In genomic region chr5:118172078-118172723, GRCm38 (mm10) we compare ENCODE assay signal across 8 mouse cellular contexts. TPM values are rescaled to one million over a fixed set of nuclear protein-coding genes. Genes with fewer than 3 reads are reported as not detected.
DNase-seq lines count a peak whose midpoint lies in the region; ATAC-seq lines count a peak whose summit lies in the region.

No protein-coding gene starts in this region.

- peak overlapping the region; percentile 46 for H3K4me3 ChIP-seq in lung, embryonic 16.5 days (ENCODE audit: low read length)
- peak overlapping the region; percentile 40 for H3K4me3 ChIP-seq in embryonic facial prominence, embryonic 13.5 days
- peak overlapping the region; percentile 49 for H3K4me3 ChIP-seq in intestine, embryonic 16.5 days (ENCODE audit: low read length)
- H3K4me3 ChIP-seq in neural tube, embryonic 11.5 days (ENCODE audit: low read depth, low read length), result peak overlapping the region; percentile 25

- H3K27me3 ChIP-seq in lung, embryonic 16.5 days (ENCODE audit: control insufficient read depth, insufficient read depth, low read depth, low read length), result peaks cover 74% of the 10 kb centered on the region
- H3K27me3 ChIP-seq in embryonic facial prominence, embryonic 13.5 days, result peaks cover 85% of the 10 kb centered on the region
- peaks cover 63% of the 10 kb centered on the region for H3K27me3 ChIP-seq in intestine, embryonic 16.5 days (replicated peaks; ENCODE audit: control insufficient read depth, insufficient read depth, low read length)
- peaks cover 75% of the 10 kb centered on the region for H3K27me3 ChIP-seq in neural tube, embryonic 11.5 days (ENCODE audit: control insufficient read depth, insufficient read depth, low read length)

- WGBS in lung, embryonic 16.5 days, result under 1% methylated on average over 27 of the region's 27 CpGs
- 1% methylated on average over 27 of the region's 27 CpGs for WGBS in embryonic facial prominence, embryonic 13.5 days
- WGBS in intestine, embryonic 16.5 days, result under 1% methylated on average over 27 of the region's 27 CpGs
- WGBS in neural tube, embryonic 11.5 days, result under 1% methylated on average over 27 of the region's 27 CpGs

- no peaks in the 10 kb centered on the region for H3K36me3 ChIP-seq in lung, embryonic 16.5 days (ENCODE audit: control insufficient read depth, insufficient read depth, low read length)
- H3K36me3 ChIP-seq in embryonic facial prominence, embryonic 13.5 days, result no peaks in the 10 kb centered on the region
- no peaks in the 10 kb centered on the region for H3K36me3 ChIP-seq in intestine, embryonic 16.5 days (ENCODE audit: control insufficient read depth, insufficient read depth, low read length)
- no peaks in the 10 kb centered on the region for H3K36me3 ChIP-seq in neural tube, embryonic 11.5 days (ENCODE audit: control insufficient read depth, insufficient read depth, low read length)

- peaks cover 3% of the 10 kb centered on the region for H3K9me3 ChIP-seq in lung, embryonic 16.5 days (ENCODE audit: control insufficient read depth, low read length)
- H3K9me3 ChIP-seq in embryonic facial prominence, embryonic 13.5 days, result peaks cover 6% of the 10 kb centered on the region
- peaks cover 7% of the 10 kb centered on the region for H3K9me3 ChIP-seq in intestine, embryonic 16.5 days (ENCODE audit: control insufficient read depth, low read length)
- H3K9me3 ChIP-seq in neural tube, embryonic 11.5 days (ENCODE audit: control insufficient read depth, low read length), result peaks cover 3% of the 10 kb centered on the region; the same call in 1 of the 2 replicates

- no peak for ATAC-seq in lung, embryonic 16.5 days (ENCODE audit: low read depth)
- ATAC-seq in embryonic facial prominence, embryonic 13.5 days (ENCODE audit: insufficient number of reproducible peaks, insufficient read depth, low FRiP score, low TSS enrichment, low read depth), result no peak
- ATAC-seq in intestine, embryonic 16.5 days, result no peak
- no peak for ATAC-seq in neural tube, embryonic 11.5 days (ENCODE audit: insufficient read depth, low FRiP score, low TSS enrichment)

- H3K4me1 ChIP-seq in lung, embryonic 16.5 days (replicated peaks; ENCODE audit: control insufficient read depth, insufficient read depth, low read length), result peaks cover 20% of the 10 kb centered on the region
- peaks cover 35% of the 10 kb centered on the region for H3K4me1 ChIP-seq in embryonic facial prominence, embryonic 13.5 days
- peaks cover 25% of the 10 kb centered on the region for H3K4me1 ChIP-seq in intestine, embryonic 16.5 days (ENCODE audit: control insufficient read depth, insufficient read depth, low read length)
- peaks cover 14% of the 10 kb centered on the region; the same call in 1 of the 2 replicates for H3K4me1 ChIP-seq in neural tube, embryonic 11.5 days (ENCODE audit: control insufficient read depth, insufficient read depth, low read length)

- H3K27ac ChIP-seq in lung, embryonic 16.5 days (ENCODE audit: low read length), result no peak overlapping the region
- H3K27ac ChIP-seq in embryonic facial prominence, embryonic 13.5 days, result no peak overlapping the region
- no peak overlapping the region for H3K27ac ChIP-seq in intestine, embryonic 16.5 days (ENCODE audit: low read length)
- no peak overlapping the region for H3K27ac ChIP-seq in neural tube, embryonic 11.5 days (ENCODE audit: low read depth, low read length)

- peak overlapping the region; percentile 63 for H3K4me2 ChIP-seq in lung, embryonic 16.5 days (ENCODE audit: low read depth, low read length)
- H3K4me2 ChIP-seq in embryonic facial prominence, embryonic 13.5 days, result peak overlapping the region; percentile 61
- peak overlapping the region; percentile 67 for H3K4me2 ChIP-seq in intestine, embryonic 16.5 days (ENCODE audit: low read depth, low read length)
- peak overlapping the region; percentile 35 for H3K4me2 ChIP-seq in neural tube, embryonic 11.5 days (ENCODE audit: low read depth)

- H3K9ac ChIP-seq in lung, embryonic 16.5 days (ENCODE audit: low read length), result peak overlapping the region; percentile 13; the same call in 1 of the 2 replicates
- H3K9ac ChIP-seq in embryonic facial prominence, embryonic 13.5 days, result 0 out of 2 replicates have a peak overlapping the region, but pooled peaks have one; percentile 49
- H3K9ac ChIP-seq in intestine, embryonic 16.5 days (ENCODE audit: low read depth, low read length), result peak overlapping the region; percentile 37; the same call in 1 of the 2 replicates
- no peak overlapping the region for H3K9ac ChIP-seq in neural tube, embryonic 11.5 days (ENCODE audit: low read length)

- DNase-seq in lung, postnatal 4 days, result no peak
- DNase-seq in neural tube, embryonic 11.5 days (ENCODE audit: low spot score), result peak; percentile 29
- DNase-seq in right cerebral cortex, postnatal 10 days (ENCODE audit: low spot score in 2 of 2), result no peak
- DNase-seq in layer of hippocampus, postnatal 36 days, result no peak
- DNase-seq in lung, postnatal 10 days, result no peak

RNA-seq across cellular contexts. Expression of gene Hrk, which starts 7.8 kb away (rescaled TPM):
- 0.08 and 0.10 TPM in 2 replicates for polyA plus RNA-seq in lung, embryonic 16.5 days (2015; fragmentation: Nextera tagmentation; extraction: Ambion mirVana)
- polyA plus RNA-seq in embryonic facial prominence, embryonic 13.5 days (2015; fragmentation: Nextera tagmentation; extraction: Ambion mirVana), result 0.17 and 0.21 TPM in 2 replicates
- 0.12 and 0.21 TPM in 2 replicates for polyA plus RNA-seq in intestine, embryonic 16.5 days (2015; fragmentation: Nextera tagmentation; extraction: Ambion mirVana)
- polyA plus RNA-seq in neural tube, embryonic 11.5 days (2014; fragmentation: Nextera tagmentation; extraction: Ambion mirVana), result 1.0 and 1.1 TPM in 2 replicates
- total RNA-seq in layer of hippocampus, postnatal 36 days (2021), result 10 to 100 TPM; 38.0 to 40.2 TPM

RNA-seq across cellular contexts. Expression of gene Fbxw8, which starts 16.9 kb away (rescaled TPM):
- 26.0 and 26.7 TPM in 2 replicates for polyA plus RNA-seq in lung, embryonic 16.5 days (2015; fragmentation: Nextera tagmentation; extraction: Ambion mirVana)
- 27.9 and 28.9 TPM in 2 replicates for polyA plus RNA-seq in embryonic facial prominence, embryonic 13.5 days (2015; fragmentation: Nextera tagmentation; extraction: Ambion mirVana)
- polyA plus RNA-seq in intestine, embryonic 16.5 days (2015; fragmentation: Nextera tagmentation; extraction: Ambion mirVana), result 16.0 and 17.8 TPM in 2 replicates
- 26.9 and 28.4 TPM in 2 replicates for polyA plus RNA-seq in neural tube, embryonic 11.5 days (2014; fragmentation: Nextera tagmentation; extraction: Ambion mirVana)
- 10 to 100 TPM; 35.2 to 37.7 TPM for total RNA-seq in layer of hippocampus, postnatal 36 days (2021)
